Mouse (Mus musculus): ENCODE results near the gene Cyp4a10. TPM values are rescaled to one million over a fixed set of nuclear protein-coding genes. Genes with fewer than 3 reads are reported as not detected.

Cyp4a10 gene
- total RNA-seq, 2 experiments from 2014 or later = not detected

DNA sequence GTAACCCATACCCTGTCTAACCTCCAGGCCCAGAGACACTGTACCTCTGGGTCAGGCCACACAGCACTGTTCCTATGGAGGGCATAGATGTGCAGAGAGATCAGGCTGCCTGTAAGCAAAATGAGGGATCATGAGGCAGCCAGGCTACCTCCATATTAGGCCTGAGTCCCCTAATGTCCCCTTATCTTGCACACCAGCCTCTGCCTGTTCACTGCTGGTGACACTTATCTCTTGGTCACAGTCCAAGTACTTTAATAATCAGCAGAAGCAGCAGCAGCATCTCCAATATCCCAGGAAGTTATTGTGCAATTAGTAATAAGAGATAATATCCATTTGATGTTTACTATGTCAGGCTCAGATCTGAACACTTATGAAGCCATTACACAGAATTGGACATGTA lies 65.0 kb downstream of the Cyp4a10 start:
- intact Hi-C loops (cut with DNase I) = no loop called here
- no peak for DNase-seq (ENCODE audit: low spot score in 2 of 2)

Other genes starting within 250 kb of the Cyp4a10 start
- gene Cyp4a12a, start 219.2 kb upstream of the Cyp4a10 start, total RNA-seq (2021) = not detected
- not detected for gene Cyp4a12b, start 106.6 kb upstream of the Cyp4a10 start, total RNA-seq (2021)
- not detected for gene Cyp4a30b, start 65.7 kb upstream of the Cyp4a10 start, total RNA-seq (2021)
- gene Cyp4a14, start 22.1 kb upstream of the Cyp4a10 start, total RNA-seq (2021) = not detected
- gene Cyp4a31, start 45.4 kb downstream of the Cyp4a10 start, total RNA-seq (2021) = not detected
- not detected for gene Cyp4a32, start 82.7 kb downstream of the Cyp4a10 start, total RNA-seq (2021)
- gene Cyp4b1, start 129.5 kb downstream of the Cyp4a10 start, total RNA-seq (2021) = 1 to 10 TPM; 2.2 to 2.6 TPM
- 10 to 100 TPM; 50.9 to 52.1 TPM for gene Efcab14, start 219.5 kb downstream of the Cyp4a10 start, total RNA-seq (2021)

Measured in left cerebral cortex, postnatal 25 days (tissue).